Mouse (Mus musculus) neural tube, embryonic 15.5 days (tissue): ENCODE results near the gene Yy1. TPM values are rescaled to one million over a fixed set of nuclear protein-coding genes. Genes with fewer than 3 reads are reported as not detected.

Source experiments
- microRNA counts: library from miRNA; unstranded; fragments of <30 nt; microRNA quantifications from one replicate; lab custom pipeline; 2016
- microRNA-seq: library from miRNA; unstranded; fragments of <30 nt; microRNA quantifications from one replicate; pipeline ENCODE4, GENCODE M21; 2017
- polyA plus RNA-seq: library from polyadenylated mRNA; unstranded; fragments of >200 nt; fragmentation: Nextera tagmentation; extraction: Ambion mirVana; gene quantifications from 2 replicates; pipeline ENCODE4 v1.2.1, GENCODE M21; 2015

Yy1 gene
- polyA plus RNA-seq, 1 experiment from 2014 or later, result 10.2 TPM

MicroRNAs within 50 kb of the gene (microRNA counts, 519-probe panel; counts per million panel counts)
- microRNA mmu-miR-345-3p (lab: Ali Mortazavi, UCI), result not detected
- microRNA mmu-miR-345-5p (lab: Ali Mortazavi, UCI), result 2,496 counts per million, percentile 58 among the panel's probes with 10 or more counts

Small RNA genes within 50 kb of the gene (microRNA-seq; reads per million reads assigned to microRNA genes)
- 53.7 reads per million, percentile 44 among the genes with 10 or more reads in this experiment for gene Mir345

Other genes with a start within 250 kb of the Yy1 start
- 188 and 226 TPM in 2 replicates for gene Evl, start 238.3 kb upstream of the Yy1 start, polyA plus RNA-seq
- gene Degs2, start 90.7 kb upstream of the Yy1 start, polyA plus RNA-seq, result 2.4 and 8.7 TPM in 2 replicates
- gene Slc25a29, start 42.9 kb downstream of the Yy1 start, polyA plus RNA-seq, result 18.5 and 19.9 TPM in 2 replicates
- gene Slc25a47, start 43.1 kb downstream of the Yy1 start, polyA plus RNA-seq, result 6.7 and 7.7 TPM in 2 replicates
- gene Wdr25, start 100.7 kb downstream of the Yy1 start, polyA plus RNA-seq, result 7.4 and 7.6 TPM in 2 replicates
- 100 and 102 TPM in 2 replicates for gene Wars, start 101.2 kb downstream of the Yy1 start, polyA plus RNA-seq